Mouse (Mus musculus) MEL (cell line): ENCODE data around the gene Wtip.

Experiments used
- CTCF ChIP-seq, 3 experiments: IDR thresholded peaks in 2 of 3; conservative IDR thresholded peaks in 1 of 3; 2 replicates each; pipeline ENCODE4 v1.5.1; 2011 to 2012; ENCODE audit warnings: low read length in 3 of 3, low read depth in 2 of 3, mild to moderate bottlenecking in 2 of 3, improper control_type of control experiment in 1 of 3, inconsistent platforms in 1 of 3, mixed read lengths in 1 of 3, moderate library complexity in 1 of 3; ENCODE audit not compliant: control insufficient read depth in 1 of 3, insufficient read depth in 1 of 3, poor library complexity in 1 of 3, severe bottlenecking in 1 of 3
- E2F4 ChIP-seq: IDR thresholded peaks from 2 replicates; pipeline ENCODE4 v1.6.1; 2011; ENCODE audit warnings: low read depth, low read length, improper control_type of control experiment, borderline replicate concordance
- HCFC1 ChIP-seq: IDR thresholded peaks from 2 replicates; pipeline ENCODE4 v1.6.1; 2012; ENCODE audit warnings: low read depth, mild to moderate bottlenecking, inconsistent platforms, low read length, improper control_type of control experiment, moderate library complexity
- MAX ChIP-seq: IDR thresholded peaks from 2 replicates; pipeline ENCODE4 v1.6.1; 2011; ENCODE audit warnings: low read length, improper control_type of control experiment
- MEF2A ChIP-seq: IDR thresholded peaks from 2 replicates; pipeline ENCODE4 v1.6.1; 2014; ENCODE audit warnings: low read depth, mild to moderate bottlenecking, inconsistent platforms, low read length, improper control_type of control experiment; ENCODE audit not compliant: poor library complexity, insufficient replicate concordance, severe bottlenecking; ENCODE audit errors: extremely low read depth
- MXI1 ChIP-seq: IDR thresholded peaks from 2 replicates; pipeline ENCODE4 v1.6.1; 2011; ENCODE audit warnings: mild to moderate bottlenecking, low read depth, low read length, improper control_type of control experiment
- POLR2A ChIP-seq, 2 experiments: IDR thresholded peaks; 2 replicates each; pipeline ENCODE4 v1.6.1; 2011 to 2012; ENCODE audit warnings: low read length in 2 of 2, mild to moderate bottlenecking in 2 of 2, control low read depth in 1 of 2, improper control_type of control experiment in 1 of 2, low read depth in 1 of 2, moderate library complexity in 1 of 2; ENCODE audit not compliant: control insufficient read depth in 1 of 2, insufficient read depth in 1 of 2, poor library complexity in 1 of 2
- USF1 ChIP-seq: IDR thresholded peaks from 2 replicates; pipeline ENCODE4 v1.6.1; 2014; ENCODE audit warnings: low read depth, mild to moderate bottlenecking, inconsistent platforms, low read length, improper control_type of control experiment, moderate library complexity

DNA sequence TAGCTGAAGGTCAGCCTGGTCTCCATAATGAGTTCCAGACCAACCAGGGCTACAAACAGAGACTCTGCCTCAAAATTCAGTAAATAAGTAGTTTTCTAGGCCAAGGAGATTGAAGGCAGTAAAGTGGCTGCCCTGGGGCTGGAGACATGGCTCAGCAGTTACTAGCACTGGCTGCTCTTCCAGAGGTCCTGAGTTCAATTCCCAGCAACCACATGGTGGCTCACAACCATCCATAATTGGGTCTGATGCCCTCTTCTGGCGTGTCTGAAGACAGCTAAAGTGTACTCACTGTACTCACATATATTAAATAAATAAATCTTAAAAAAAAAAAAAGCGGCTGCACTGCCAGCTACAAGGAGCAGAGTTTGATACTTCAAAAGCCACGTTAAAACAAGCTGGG, 32.9 kb upstream of the Wtip start:
- no peak for TF ChIP-seq CTCF (IDR thresholded peaks at IDR 0.05 in 2 of 3, conservative IDR thresholded peaks at IDR 0.05 in 1 of 3; ENCODE audit: control insufficient read depth in 1 of 3, insufficient read depth in 1 of 3, low read depth in 2 of 3, low read length in 3 of 3, poor library complexity in 1 of 3, severe bottlenecking in 1 of 3)
- TF ChIP-seq POLR2A (IDR thresholded peaks at IDR 0.05; ENCODE audit: control insufficient read depth in 1 of 2, insufficient read depth in 1 of 2, low read depth in 1 of 2, low read length in 2 of 2, poor library complexity in 1 of 2) = no peak
- no peak for TF ChIP-seq MXI1
- no peak for TF ChIP-seq USF1
- TF ChIP-seq E2F4 = no peak
- no peak for TF ChIP-seq MAX
- no peak for TF ChIP-seq MEF2A
- TF ChIP-seq HCFC1 = no peak
